Mouse (Mus musculus): ENCODE data around the gene Pigv.

The Pigv gene

DNA sequence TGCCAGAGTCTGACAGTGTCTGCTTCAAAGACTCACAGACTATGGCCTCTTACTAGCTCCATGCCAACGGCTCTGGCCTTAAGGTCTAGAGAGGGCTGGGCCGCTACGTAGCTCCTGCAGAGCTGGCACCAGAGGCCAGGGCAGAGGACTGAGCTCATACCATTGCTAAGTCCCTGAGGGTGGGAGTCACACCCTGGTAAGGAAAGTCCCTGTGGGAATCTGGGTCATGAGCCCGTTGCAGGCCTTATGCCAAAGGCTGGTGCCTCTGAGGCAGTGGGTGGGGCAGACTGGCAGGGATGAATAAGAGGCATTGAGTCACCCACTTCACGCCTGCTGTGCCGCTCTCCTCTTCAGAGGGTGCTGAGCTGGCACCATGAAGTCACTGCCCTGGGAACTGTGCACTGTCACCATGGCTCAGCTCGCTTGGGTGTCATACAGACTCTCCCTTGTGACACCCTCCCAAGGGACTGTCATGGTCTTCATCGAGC lies 58.1 kb downstream of the Pigv start:
- DNase-seq (ENCODE audit: low spot score in 2 of 2), result peak in 1 of 2 experiments; percentile 63

DNA sequence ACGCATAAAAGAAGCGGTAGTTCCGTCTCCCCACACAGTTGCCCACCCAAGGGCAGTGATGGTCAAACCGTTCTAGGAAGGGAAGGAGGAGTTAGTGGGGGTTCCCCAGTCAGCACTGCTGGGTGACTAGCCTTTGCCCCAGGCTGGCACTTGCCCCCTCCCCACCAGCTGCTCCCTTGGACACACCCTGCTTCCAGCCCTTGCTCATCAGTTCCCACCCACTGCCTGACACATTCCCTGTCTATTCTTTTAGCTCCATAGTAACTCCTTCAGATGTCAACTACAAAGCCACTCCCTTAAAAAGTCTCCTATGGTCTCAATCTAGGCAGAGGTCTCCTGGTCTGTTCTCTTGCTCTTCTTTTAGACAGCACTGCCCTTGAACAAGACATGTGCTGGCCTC lies 58.6 kb downstream of the Pigv start:
- DNase-seq (ENCODE audit: low spot score in 2 of 2), result no peak

DNA sequence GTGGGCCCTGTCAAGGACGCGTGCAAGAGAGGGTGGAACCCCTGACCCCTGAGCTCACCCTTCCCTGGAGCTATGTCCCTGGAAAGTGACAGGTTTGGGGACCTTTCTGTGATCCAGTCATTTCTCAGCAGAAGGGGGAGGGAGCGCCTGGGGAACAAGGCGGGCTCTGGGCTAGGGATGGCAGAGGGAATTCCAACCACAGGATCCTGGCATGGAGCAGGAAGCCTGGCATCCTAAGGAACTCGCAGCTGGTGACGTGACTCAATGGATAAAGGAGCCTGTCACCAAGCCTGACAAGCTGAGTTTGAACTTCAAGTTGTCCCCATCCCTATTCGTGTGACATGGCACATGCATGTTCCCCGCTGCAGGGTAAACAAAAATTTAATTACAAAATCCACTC lies 59.4 kb downstream of the Pigv start:
- DNase-seq (ENCODE audit: low spot score in 2 of 2), result no peak

DNA sequence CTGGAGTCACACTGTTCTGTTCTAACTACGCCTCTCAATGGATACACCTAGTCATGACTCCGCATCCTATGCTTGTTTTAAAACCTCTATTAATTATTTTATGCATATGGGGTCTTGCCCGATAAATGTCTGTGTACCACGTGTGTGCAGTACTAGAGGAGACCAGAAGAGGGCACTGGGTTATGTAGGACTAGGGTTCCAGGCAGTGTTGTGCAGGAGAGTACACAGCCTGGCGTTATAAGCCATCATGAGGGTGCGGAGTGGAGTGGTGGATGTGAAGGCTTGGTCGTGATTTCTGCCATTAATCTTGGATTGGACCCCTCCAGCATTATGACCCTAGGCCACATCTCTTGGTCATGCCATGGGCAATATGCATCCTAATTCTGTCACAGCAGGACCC lies 60.0 kb downstream of the Pigv start:
- no peak for DNase-seq (ENCODE audit: low spot score in 2 of 2)

DNA sequence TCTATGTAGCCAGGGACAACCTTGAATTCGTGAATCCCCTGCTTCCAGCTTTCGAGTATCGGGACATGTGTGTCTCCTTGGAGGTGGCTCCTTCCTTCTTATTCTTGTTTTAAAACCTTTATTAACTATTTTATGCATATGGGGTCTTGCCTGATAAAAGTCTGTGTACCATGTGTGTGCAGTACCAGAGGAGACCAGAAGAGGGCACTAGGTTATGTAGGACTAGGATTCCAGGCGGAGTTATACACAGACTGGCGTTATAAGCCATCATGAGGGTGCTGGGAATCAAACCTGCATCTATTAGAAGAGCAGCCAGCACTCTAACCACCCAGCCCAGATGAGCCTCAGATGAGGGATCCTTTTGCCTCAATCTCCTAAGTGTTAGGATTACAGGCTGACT lies 60.6 kb downstream of the Pigv start:
- DNase-seq (ENCODE audit: low spot score in 2 of 2), result no peak
